Mouse (Mus musculus): ENCODE data around the gene Ism2.

GRCm38 (mm10) chr12:87266827-87267603 is 32.5 kb downstream of the Ism2 start:
- no peak for TF ChIP-seq CTCF (IDR thresholded peaks at IDR 0.05; ENCODE audit: control insufficient read depth, insufficient read depth, insufficient replicate concordance, low read depth, low read length)
- no peak for TF ChIP-seq POLR2A (IDR thresholded peaks at IDR 0.05; ENCODE audit: control insufficient read depth, low read depth, low read length)
